Mouse (Mus musculus): ENCODE results near the gene Trub1. TPM values are rescaled to one million over a fixed set of nuclear protein-coding genes. Genes with fewer than 3 reads are reported as not detected.
A peak's percentile ranks its signal among the peaks of the same experiment; 100 is the strongest.

Trub1 gene
- polyA plus RNA-seq, 1 experiment from 2014 or later, result 13.7 TPM

DNA sequence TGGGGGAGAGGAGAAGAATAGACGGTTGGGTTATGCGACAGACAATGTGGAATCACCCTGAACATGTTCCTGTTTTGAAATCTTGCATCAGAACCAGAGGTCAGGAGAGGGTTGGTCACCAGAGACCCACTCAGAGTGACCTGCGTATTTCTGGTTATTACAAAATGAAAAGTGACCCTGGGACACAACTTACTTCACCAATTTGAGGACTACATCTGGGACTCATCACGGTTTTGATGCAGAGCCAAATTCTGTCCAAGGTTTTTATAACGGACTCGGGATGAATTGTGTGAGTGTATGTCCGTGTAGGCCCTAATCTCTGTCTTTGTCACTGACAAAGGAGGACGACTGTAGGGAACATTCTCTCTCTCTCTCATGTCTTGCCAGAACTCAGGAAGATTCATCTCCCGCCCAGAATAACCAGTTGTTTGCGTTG, 16.1 kb upstream of the Trub1 start:
- Histone ChIP-seq H3K9me3 (ENCODE audit: control insufficient read depth, low read length) (no peaks in the 10 kb centered on the region), H3K4me2 (ENCODE audit: low read length) (no peak overlapping the region), H3K9ac (ENCODE audit: low read depth, low read length) (no peak overlapping the region), H3K36me3 (ENCODE audit: control insufficient read depth, insufficient read depth, low read length) (no peaks in the 10 kb centered on the region), H3K4me1 (ENCODE audit: control insufficient read depth, insufficient read depth, low read depth, low read length) (peaks cover 4% of the 10 kb centered on the region; the same call in 1 of the 2 replicates), H3K27me3 (replicated peaks; ENCODE audit: control insufficient read depth, insufficient read depth, low read length) (no peaks in the 10 kb centered on the region; the same call in none of the 2 replicates), H3K4me3 (ENCODE audit: low read length) (no peak overlapping the region), H3K27ac (ENCODE audit: low read depth, low read length) (no peak overlapping the region)
- no peak for ATAC-seq
- 61% methylated on average over 10 of the region's 10 CpGs for WGBS

DNA sequence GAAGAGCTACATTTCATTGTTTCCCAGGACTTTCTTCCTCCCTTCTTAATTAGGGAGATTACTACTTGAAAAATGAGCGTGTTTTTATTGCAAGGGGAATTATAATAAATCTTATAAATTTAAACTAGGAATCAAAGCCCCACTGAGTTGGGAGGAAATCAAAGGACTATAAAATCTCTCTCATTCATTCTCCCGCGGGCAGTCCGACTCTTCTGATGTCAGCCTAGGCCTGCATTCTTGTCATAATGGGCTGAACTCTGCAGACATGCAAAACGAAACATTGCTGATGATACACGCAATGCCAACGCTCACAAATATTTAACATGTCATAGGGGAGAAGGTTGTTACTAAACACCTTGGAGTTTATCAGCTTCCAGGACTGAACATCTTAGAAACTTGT, 15.7 kb upstream of the Trub1 start:
- H3K27me3 ChIP-seq (replicated peaks; ENCODE audit: control insufficient read depth, insufficient read depth, low read length), result no peaks in the 10 kb centered on the region; the same call in none of the 2 replicates
- 62% methylated on average over 7 of the region's 7 CpGs for WGBS
- no peak overlapping the region for H3K4me2 ChIP-seq (ENCODE audit: low read length)
- H3K9ac ChIP-seq (ENCODE audit: low read depth, low read length), result no peak overlapping the region
- no peak overlapping the region for H3K27ac ChIP-seq (ENCODE audit: low read depth, low read length)
- no peaks in the 10 kb centered on the region for H3K9me3 ChIP-seq (ENCODE audit: control insufficient read depth, low read length)
- no peak for ATAC-seq
- no peaks in the 10 kb centered on the region for H3K36me3 ChIP-seq (ENCODE audit: control insufficient read depth, insufficient read depth, low read length)
- H3K4me3 ChIP-seq (ENCODE audit: low read length), result no peak overlapping the region
- peaks cover 4% of the 10 kb centered on the region; the same call in 1 of the 2 replicates for H3K4me1 ChIP-seq (ENCODE audit: control insufficient read depth, insufficient read depth, low read depth, low read length)

DNA sequence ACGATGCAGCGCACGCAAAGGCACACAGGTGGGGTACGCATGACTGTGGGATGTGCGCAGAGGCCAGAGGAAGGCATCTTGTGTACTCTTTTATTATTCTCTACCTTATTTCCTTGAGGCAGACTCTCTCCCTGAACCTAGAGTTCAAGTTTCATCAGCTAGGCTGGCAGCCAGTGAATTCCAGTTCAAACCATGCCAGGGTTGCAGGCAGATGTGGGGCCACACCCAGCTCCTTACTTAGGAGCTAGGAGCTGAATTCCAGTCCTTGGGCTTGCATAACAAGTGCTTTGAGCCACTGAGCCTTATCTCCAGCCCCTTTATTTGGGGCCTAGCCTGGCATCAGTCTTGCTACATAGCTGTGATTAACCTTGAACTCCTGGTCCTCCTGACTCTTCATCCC, 13.4 kb upstream of the Trub1 start:
- Histone ChIP-seq H3K4me1 (ENCODE audit: control insufficient read depth, insufficient read depth, low read depth, low read length) (no peaks in the 10 kb centered on the region), H3K4me3 (ENCODE audit: low read length) (no peak overlapping the region), H3K4me2 (ENCODE audit: low read length) (no peak overlapping the region), H3K27me3 (replicated peaks; ENCODE audit: control insufficient read depth, insufficient read depth, low read length) (no peaks in the 10 kb centered on the region; the same call in 1 of the 2 replicates), H3K9me3 (ENCODE audit: control insufficient read depth, low read length) (no peaks in the 10 kb centered on the region), H3K9ac (ENCODE audit: low read depth, low read length) (no peak overlapping the region), H3K27ac (ENCODE audit: low read depth, low read length) (no peak overlapping the region), H3K36me3 (ENCODE audit: control insufficient read depth, insufficient read depth, low read length) (no peaks in the 10 kb centered on the region)
- ATAC-seq, result no peak
- 86% methylated on average over 5 of the region's 5 CpGs for WGBS

DNA sequence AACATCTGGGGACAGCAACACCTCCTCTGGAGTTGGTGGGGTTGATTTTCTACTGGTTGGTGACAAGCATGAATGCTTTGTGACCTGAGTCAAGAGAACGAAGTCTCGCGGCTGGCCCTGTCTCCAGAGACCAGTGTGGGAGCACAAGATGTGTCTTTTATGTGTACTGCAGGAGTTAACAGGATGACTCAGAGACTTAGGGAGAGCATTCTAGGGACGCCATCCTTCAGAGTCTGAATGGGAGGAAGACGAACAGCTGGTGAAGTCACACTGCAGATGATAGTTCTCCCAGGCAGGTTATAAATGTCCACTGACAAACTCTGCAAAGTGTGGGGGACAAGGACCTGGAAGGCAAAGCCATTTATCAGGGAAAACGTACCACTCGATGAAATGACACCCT, 11.2 kb upstream of the Trub1 start:
- Histone ChIP-seq H3K4me3 (ENCODE audit: low read length) (no peak overlapping the region), H3K9me3 (ENCODE audit: control insufficient read depth, low read length) (no peaks in the 10 kb centered on the region), H3K4me2 (ENCODE audit: low read length) (no peak overlapping the region), H3K27me3 (replicated peaks; ENCODE audit: control insufficient read depth, insufficient read depth, low read length) (no peaks in the 10 kb centered on the region), H3K36me3 (ENCODE audit: control insufficient read depth, insufficient read depth, low read length) (no peaks in the 10 kb centered on the region), H3K9ac (ENCODE audit: low read depth, low read length) (no peak overlapping the region), H3K4me1 (ENCODE audit: control insufficient read depth, insufficient read depth, low read depth, low read length) (no peaks in the 10 kb centered on the region; the same call in 1 of the 2 replicates), H3K27ac (ENCODE audit: low read depth, low read length) (no peak overlapping the region)
- no peak for ATAC-seq
- 47% methylated on average over 7 of the region's 7 CpGs for WGBS

DNA sequence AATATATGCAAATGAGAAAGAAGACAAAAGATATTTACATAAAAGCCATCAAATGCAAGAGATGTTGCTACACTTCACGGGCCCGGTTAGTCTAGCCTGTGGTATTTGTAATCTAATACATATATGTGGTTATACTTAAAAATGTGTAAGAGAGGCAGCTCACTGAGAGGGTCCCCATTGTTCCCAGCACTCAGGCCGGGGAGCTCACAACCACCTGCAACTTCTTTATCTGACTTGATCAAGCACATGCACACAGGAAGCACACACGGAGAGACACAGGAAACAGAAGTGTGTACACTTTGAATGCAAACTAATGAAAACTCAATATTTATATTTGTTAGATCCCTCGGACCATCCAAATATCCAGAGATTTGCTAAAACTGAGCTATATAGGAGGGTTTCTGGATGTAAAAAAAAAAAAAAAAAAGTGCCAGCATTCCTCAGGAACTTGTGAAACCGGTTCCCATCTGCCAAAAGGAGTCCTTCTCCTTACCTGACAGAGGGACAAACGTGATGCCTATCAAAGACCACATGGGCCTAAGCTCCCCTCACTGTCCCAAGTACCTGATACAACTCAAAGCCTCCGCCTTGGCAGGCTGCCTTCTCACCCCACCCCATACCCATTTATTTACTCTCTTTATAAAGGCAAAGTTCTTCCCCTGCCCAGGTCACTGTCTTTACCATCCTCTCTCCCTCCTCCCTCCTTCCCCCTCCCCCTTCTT, 9.6 kb upstream of the Trub1 start:
- no peaks in the 10 kb centered on the region; the same call in 1 of the 2 replicates for H3K4me1 ChIP-seq (ENCODE audit: control insufficient read depth, insufficient read depth, low read depth, low read length)
- no peaks in the 10 kb centered on the region for H3K36me3 ChIP-seq (ENCODE audit: control insufficient read depth, insufficient read depth, low read length)
- no peak for ATAC-seq
- H3K27ac ChIP-seq (ENCODE audit: low read depth, low read length), result no peak overlapping the region
- WGBS, result 48% methylated on average over 8 of the region's 8 CpGs
- no peak overlapping the region for H3K9ac ChIP-seq (ENCODE audit: low read depth, low read length)
- no peaks in the 10 kb centered on the region for H3K9me3 ChIP-seq (ENCODE audit: control insufficient read depth, low read length)
- H3K27me3 ChIP-seq (replicated peaks; ENCODE audit: control insufficient read depth, insufficient read depth, low read length), result no peaks in the 10 kb centered on the region
- no peak overlapping the region for H3K4me2 ChIP-seq (ENCODE audit: low read length)
- H3K4me3 ChIP-seq (ENCODE audit: low read length), result no peak overlapping the region

DNA sequence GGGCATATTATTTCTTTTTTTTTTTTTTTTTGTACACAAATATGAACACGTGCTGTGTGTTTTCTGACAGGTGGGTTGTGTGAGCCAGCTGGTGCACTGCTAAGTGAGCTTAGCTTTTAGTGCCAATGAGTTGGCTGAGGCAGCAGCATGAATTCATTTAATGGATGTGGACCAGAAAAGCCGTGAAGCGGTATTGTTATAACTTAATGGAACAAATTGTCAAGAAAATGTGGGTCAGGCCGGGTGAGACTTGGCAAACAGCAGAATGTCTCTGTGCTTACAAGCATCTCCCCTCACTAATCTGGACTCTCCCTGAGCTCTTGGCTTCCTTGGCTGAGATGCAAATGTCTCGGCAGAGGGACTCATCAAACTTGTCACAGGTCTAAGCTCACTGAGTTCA, 7.7 kb upstream of the Trub1 start:
- Histone ChIP-seq H3K36me3 (ENCODE audit: control insufficient read depth, insufficient read depth, low read length) (no peaks in the 10 kb centered on the region), H3K9me3 (ENCODE audit: control insufficient read depth, low read length) (no peaks in the 10 kb centered on the region), H3K27me3 (replicated peaks; ENCODE audit: control insufficient read depth, insufficient read depth, low read length) (no peaks in the 10 kb centered on the region), H3K4me3 (ENCODE audit: low read length) (no peak overlapping the region), H3K4me2 (ENCODE audit: low read length) (no peak overlapping the region), H3K9ac (ENCODE audit: low read depth, low read length) (no peak overlapping the region), H3K27ac (ENCODE audit: low read depth, low read length) (no peak overlapping the region), H3K4me1 (ENCODE audit: control insufficient read depth, insufficient read depth, low read depth, low read length) (no peaks in the 10 kb centered on the region; the same call in 1 of the 2 replicates)
- peak; percentile 79 for ATAC-seq
- 22% methylated on average over 5 of the region's 5 CpGs for WGBS

DNA sequence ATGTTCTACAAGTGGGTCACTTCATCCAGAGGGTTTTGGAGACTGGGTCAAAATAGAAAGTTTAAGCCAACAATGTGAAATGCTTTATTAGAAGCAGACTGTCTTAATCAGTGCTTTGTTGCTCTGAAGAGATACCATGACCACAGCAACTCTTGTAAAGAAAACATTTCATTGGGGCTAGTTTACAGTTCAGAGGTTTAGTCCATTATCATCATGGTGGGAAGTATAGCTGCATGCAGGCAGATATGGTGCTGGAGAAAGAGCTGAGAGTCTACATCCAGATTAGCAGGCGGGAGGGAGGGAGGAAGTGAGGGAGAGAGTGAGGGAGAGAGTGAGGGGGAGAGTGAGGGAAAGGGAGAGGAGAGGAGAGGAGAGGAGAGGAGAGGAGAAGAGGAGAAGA, 1.9 kb upstream of the Trub1 start:
- Histone ChIP-seq H3K4me2 (ENCODE audit: low read length) (no peak overlapping the region), H3K4me1 (ENCODE audit: control insufficient read depth, insufficient read depth, low read depth, low read length) (no peaks in the 10 kb centered on the region), H3K9ac (ENCODE audit: low read depth, low read length) (no peak overlapping the region), H3K36me3 (ENCODE audit: control insufficient read depth, insufficient read depth, low read length) (no peaks in the 10 kb centered on the region), H3K9me3 (ENCODE audit: control insufficient read depth, low read length) (no peaks in the 10 kb centered on the region), H3K4me3 (ENCODE audit: low read length) (no peak overlapping the region), H3K27me3 (replicated peaks; ENCODE audit: control insufficient read depth, insufficient read depth, low read length) (no peaks in the 10 kb centered on the region), H3K27ac (ENCODE audit: low read depth, low read length) (no peak overlapping the region)
- 76% methylated on average over 1 of the region's 1 CpGs for WGBS
- ATAC-seq, result no peak

DNA sequence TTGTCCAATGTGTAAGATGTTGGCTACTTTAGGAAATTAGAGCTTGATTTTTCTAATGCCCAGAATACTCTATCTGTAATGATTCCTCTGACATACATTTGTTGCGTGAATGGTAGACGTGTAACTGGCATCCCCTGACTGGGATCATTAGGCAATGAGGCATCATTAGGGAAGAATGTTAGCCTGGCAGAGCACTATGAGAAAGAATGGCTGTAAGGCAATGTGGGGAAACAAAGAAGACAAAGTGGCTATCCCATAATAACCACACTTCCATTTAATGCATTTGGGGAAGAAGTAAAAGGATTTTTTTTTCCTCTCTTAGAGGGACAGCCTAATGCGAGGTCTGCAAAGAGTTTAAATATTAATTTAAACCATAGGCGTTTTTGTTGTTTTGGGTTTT, 950 bp upstream of the Trub1 start:
- no peak overlapping the region for H3K4me3 ChIP-seq (ENCODE audit: low read length)
- no peaks in the 10 kb centered on the region for H3K36me3 ChIP-seq (ENCODE audit: control insufficient read depth, insufficient read depth, low read length)
- no peak for ATAC-seq
- no peaks in the 10 kb centered on the region for H3K9me3 ChIP-seq (ENCODE audit: control insufficient read depth, low read length)
- no peaks in the 10 kb centered on the region for H3K4me1 ChIP-seq (ENCODE audit: control insufficient read depth, insufficient read depth, low read depth, low read length)
- H3K27ac ChIP-seq (ENCODE audit: low read depth, low read length), result no peak overlapping the region
- no peak overlapping the region for H3K4me2 ChIP-seq (ENCODE audit: low read length)
- WGBS, result 76% methylated on average over 4 of the region's 4 CpGs
- no peak overlapping the region for H3K9ac ChIP-seq (ENCODE audit: low read depth, low read length)
- H3K27me3 ChIP-seq (replicated peaks; ENCODE audit: control insufficient read depth, insufficient read depth, low read length), result no peaks in the 10 kb centered on the region

DNA sequence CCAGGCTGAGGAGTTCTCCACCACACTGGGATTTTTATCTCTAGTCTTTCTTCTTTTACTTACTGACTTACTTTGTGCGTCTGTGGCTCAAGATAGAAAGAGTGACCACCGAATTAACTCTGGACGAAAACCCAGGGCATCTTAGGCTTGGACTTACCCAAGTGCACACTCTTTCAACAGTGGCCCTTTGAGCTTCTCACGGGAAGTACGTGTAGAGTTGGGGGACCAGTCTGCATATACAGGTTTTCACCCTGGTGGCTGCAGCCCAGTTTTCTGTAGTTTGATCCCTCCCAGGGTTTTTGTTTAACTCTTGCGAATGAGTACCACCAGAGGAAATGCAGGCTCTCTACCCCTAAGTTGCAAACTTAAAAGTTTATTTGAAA, 497 bp downstream of the Trub1 start:
- H3K4me2 ChIP-seq (ENCODE audit: low read length), result peak overlapping the region; percentile 65
- ATAC-seq, result peak; percentile 18; the same call in 1 of the 2 replicates

More for the DNA sequence above, 497 bp downstream of the Trub1 start:
- no peak overlapping the region; the same call in 1 of the 2 replicates for H3K27ac ChIP-seq (ENCODE audit: low read depth, low read length)
- H3K4me1 ChIP-seq (ENCODE audit: control insufficient read depth, insufficient read depth, low read depth, low read length), result no peaks in the 10 kb centered on the region
- H3K4me3 ChIP-seq (ENCODE audit: low read length), result peak overlapping the region; percentile 70
- H3K36me3 ChIP-seq (ENCODE audit: control insufficient read depth, insufficient read depth, low read length), result no peaks in the 10 kb centered on the region
- peak overlapping the region; percentile 84 for H3K9ac ChIP-seq (ENCODE audit: low read depth, low read length)
- H3K27me3 ChIP-seq (replicated peaks; ENCODE audit: control insufficient read depth, insufficient read depth, low read length), result no peaks in the 10 kb centered on the region
- 10% methylated on average over 6 of the region's 6 CpGs for WGBS
- no peaks in the 10 kb centered on the region for H3K9me3 ChIP-seq (ENCODE audit: control insufficient read depth, low read length)
